Mouse (Mus musculus) heart, embryonic 15.5 days (tissue): Measurements from ENCODE around the gene Wdr48. TPM values are rescaled to one million over a fixed set of nuclear protein-coding genes. Genes with fewer than 3 reads are reported as not detected.

Source experiments
- ATAC-seq: fragments of 200-750 bp; cut with Nextera tagmentation; replicated peaks from 2 replicates; pipeline ENCODE4 v1.8.0; 2017; ENCODE audit warnings: low read depth, moderate TSS enrichment; ENCODE audit not compliant: insufficient number of reproducible peaks, insufficient read depth, low FRiP score
- H3K27ac ChIP-seq: fragments of 300-500 bp; sonication (generic); 2 replicates; pipeline ENCODE4 v1.5.1; 2015; ENCODE audit warnings: mild to moderate bottlenecking, inconsistent platforms
- H3K27me3 ChIP-seq: fragments of 300-500 bp; sonication (generic); 2 replicates; pipeline ENCODE4 v1.6.1; 2015; ENCODE audit warnings: inconsistent platforms
- H3K36me3 ChIP-seq: fragments of 300-500 bp; sonication (generic); 2 replicates; pipeline ENCODE4 v1.6.1; 2015; ENCODE audit warnings: mild to moderate bottlenecking, inconsistent platforms
- H3K4me1 ChIP-seq: fragments of 300-500 bp; sonication (generic); replicated peaks from 2 replicates; pipeline ENCODE4 v1.6.1; 2015; ENCODE audit warnings: inconsistent platforms
- H3K4me2 ChIP-seq: fragments of 300-500 bp; sonication (generic); 2 replicates; pipeline ENCODE4 v1.6.1; 2015; ENCODE audit warnings: inconsistent platforms, mild to moderate bottlenecking, moderate library complexity
- H3K4me3 ChIP-seq: fragments of 300-500 bp; sonication (generic); 2 replicates; pipeline ENCODE4 v1.5.1; 2015; ENCODE audit warnings: mild to moderate bottlenecking, inconsistent platforms
- H3K9ac ChIP-seq: fragments of 300-500 bp; sonication (generic); 2 replicates; pipeline ENCODE4 v1.6.1; 2015; ENCODE audit warnings: mild to moderate bottlenecking, inconsistent platforms
- H3K9me3 ChIP-seq: fragments of 300-500 bp; sonication (generic); replicated peaks from 2 replicates; pipeline ENCODE4 v1.6.1; 2016; ENCODE audit warnings: inconsistent platforms
- WGBS: fragments of 180-500 bp; shearing (Covaris S2); methylation state at CpG from one replicate; pipeline ENCODE4 v1.1.7; 2015; ENCODE audit warnings: mixed read lengths; 5-methylcytosine and 5-hydroxymethylcytosine counted together
- polyA plus RNA-seq: library from polyadenylated mRNA; unstranded; fragments of >200 nt; fragmentation: Nextera tagmentation; extraction: Ambion mirVana; gene quantifications from 2 replicates; pipeline ENCODE4 v1.2.1, GENCODE M21; 2015

The Wdr48 gene
- polyA plus RNA-seq, 1 experiment from 2014 or later: 31.5 TPM

DNA sequence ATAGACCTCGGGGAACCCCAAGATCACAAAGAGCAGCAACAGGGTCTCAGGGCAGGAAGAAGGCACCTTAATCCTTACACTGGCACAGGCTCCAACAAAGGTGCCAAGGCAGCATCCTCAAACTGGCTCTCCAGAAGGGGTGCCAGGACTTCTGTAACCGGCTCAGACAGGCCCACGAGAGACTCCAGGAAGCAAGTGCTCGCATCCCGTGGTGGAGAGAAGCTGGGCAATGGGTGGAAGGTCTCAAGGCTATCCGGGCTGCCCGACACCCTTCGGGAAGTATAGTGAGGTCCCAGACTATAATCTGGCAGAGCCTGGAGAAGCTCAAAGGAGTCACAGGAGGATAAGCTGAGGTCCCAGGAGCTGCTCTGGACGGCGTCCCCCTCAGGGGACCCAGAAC lies 77.5 kb downstream of the Wdr48 start:
- WGBS: 88% methylated on average over 10 of the region's 10 CpGs
- Histone ChIP-seq H3K9ac (no peak overlapping the region), H3K4me1 (peaks cover 30% of the 10 kb centered on the region), H3K27ac (no peak overlapping the region), H3K4me3 (no peak overlapping the region), H3K4me2 (no peak overlapping the region), H3K9me3 (no peaks in the 10 kb centered on the region), H3K27me3 (no peaks in the 10 kb centered on the region), H3K36me3 (peaks cover 43% of the 10 kb centered on the region; the same call in 1 of the 2 replicates)
- no peak for ATAC-seq

DNA sequence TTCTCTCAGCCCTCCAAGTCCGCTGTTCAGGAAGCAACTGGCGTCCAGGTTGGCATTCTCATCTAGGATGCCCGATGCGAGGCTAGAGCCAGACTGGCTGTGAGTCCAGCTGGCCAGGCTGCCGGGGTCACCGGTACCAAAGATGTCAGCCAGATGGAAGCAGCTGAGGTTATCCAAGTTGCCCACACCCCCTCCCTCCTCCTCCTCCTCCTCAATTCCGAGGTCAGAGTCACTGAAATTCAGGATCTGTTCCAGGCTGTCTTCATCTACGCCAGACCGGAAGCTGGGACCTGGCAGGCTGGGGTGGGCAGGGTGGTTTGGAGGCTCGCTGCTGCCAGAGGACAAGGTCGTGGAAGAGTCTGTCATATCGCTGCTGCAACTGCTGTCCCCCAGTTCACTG lies 77.9 kb downstream of the Wdr48 start:
- 81% methylated on average over 12 of the region's 12 CpGs for WGBS
- H3K36me3 ChIP-seq: peaks cover 43% of the 10 kb centered on the region; the same call in 1 of the 2 replicates

DNA sequence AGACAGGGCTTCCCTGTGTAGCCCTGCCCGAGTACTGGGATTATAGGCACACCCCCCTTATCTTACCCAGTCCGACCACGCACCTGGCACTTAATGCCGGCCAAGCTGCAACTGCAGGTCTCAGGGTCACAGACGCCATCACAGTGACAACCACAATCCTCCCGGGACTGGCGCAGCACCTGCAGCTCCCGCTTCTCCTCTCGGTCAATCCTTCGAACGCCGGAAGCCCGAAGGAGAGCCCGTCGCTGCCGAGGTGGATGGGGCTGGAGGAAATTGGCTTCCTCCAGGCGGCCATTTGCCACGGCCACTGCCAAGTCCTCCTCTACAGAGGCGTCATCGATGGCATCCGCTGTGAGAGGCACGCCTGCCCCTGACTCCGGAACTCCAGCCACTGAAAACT lies 78.6 kb downstream of the Wdr48 start:
- Histone ChIP-seq H3K27me3 (no peaks in the 10 kb centered on the region), H3K4me3 (no peak overlapping the region), H3K36me3 (peaks cover 43% of the 10 kb centered on the region; the same call in 1 of the 2 replicates), H3K9ac (no peak overlapping the region), H3K4me2 (no peak overlapping the region), H3K27ac (no peak overlapping the region), H3K9me3 (no peaks in the 10 kb centered on the region), H3K4me1 (peaks cover 42% of the 10 kb centered on the region)
- no peak for ATAC-seq
- WGBS: 87% methylated on average over 23 of the region's 23 CpGs

More for the DNA sequence above, 77.9 kb downstream of the Wdr48 start:
- H3K4me3 ChIP-seq: no peak overlapping the region
- H3K9me3 ChIP-seq: no peaks in the 10 kb centered on the region
- no peak for ATAC-seq
- no peak overlapping the region for H3K27ac ChIP-seq
- H3K9ac ChIP-seq: no peak overlapping the region
- peaks cover 35% of the 10 kb centered on the region for H3K4me1 ChIP-seq
- H3K4me2 ChIP-seq: no peak overlapping the region
- no peaks in the 10 kb centered on the region for H3K27me3 ChIP-seq

DNA sequence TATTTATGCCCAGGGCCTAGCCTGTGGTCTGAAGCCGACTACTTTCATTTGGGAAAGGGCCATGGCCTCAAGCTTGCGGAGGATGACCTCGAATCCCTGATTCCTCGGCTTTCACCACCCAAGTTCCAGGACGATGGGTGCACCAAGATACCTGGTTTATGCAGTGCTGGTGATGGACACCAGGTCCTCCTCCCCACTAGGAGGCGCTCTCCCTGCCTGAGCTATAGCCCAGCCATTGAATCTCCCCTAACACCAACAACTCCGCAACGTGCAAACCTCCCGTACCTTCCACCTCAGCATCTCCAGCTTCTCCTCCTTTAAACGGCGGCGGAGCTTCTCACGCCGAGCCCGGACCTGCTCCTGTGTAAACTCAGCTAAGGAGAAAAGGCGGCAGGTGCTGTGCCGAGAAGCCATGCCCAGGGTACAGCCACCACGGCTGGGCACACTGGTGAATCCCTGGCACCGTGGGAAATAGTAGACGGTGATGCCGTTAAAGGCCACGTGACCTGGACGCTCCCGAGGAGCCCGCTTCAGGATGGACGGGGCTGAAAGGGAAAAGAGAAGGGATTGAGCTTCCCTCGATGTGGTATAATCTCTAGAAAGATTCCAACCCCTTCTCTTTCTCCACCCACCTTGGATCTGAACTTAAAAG lies 79.3 kb downstream of the Wdr48 start:
- WGBS: 89% methylated on average over 27 of the region's 27 CpGs
- Histone ChIP-seq H3K4me3 (no peak overlapping the region), H3K4me1 (peaks cover 46% of the 10 kb centered on the region)

DNA sequence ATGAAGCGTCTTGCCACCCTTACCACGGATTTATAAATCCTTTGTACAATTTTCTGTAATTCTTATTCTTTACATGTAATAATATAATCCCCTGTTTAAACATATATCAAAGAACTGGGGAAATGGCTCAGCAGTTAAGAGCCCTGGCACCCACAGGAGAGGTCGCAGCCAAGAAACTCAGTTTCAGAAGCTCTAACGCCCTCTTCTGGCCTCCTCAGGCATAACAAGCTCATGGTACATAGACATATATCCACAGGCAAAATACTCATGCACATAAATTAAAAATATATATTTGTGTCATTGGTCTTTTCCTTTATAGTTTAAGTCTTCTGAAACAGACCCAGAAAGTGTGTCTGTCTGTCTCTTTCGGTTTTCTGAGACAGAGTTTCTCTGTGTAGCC lies 79.9 kb downstream of the Wdr48 start:
- Histone ChIP-seq H3K4me2 (no peak overlapping the region), H3K9ac (no peak overlapping the region), H3K36me3 (peaks cover 43% of the 10 kb centered on the region; the same call in 1 of the 2 replicates), H3K27ac (no peak overlapping the region), H3K4me1 (peaks cover 51% of the 10 kb centered on the region), H3K4me3 (no peak overlapping the region), H3K9me3 (no peaks in the 10 kb centered on the region), H3K27me3 (no peaks in the 10 kb centered on the region)
- 78% methylated on average over 5 of the region's 5 CpGs for WGBS
- ATAC-seq: no peak

More for the DNA sequence above, 79.3 kb downstream of the Wdr48 start:
- Histone ChIP-seq H3K27ac (no peak overlapping the region), H3K36me3 (peaks cover 43% of the 10 kb centered on the region; the same call in 1 of the 2 replicates), H3K4me2 (no peak overlapping the region), H3K27me3 (no peaks in the 10 kb centered on the region), H3K9ac (no peak overlapping the region), H3K9me3 (no peaks in the 10 kb centered on the region)
- ATAC-seq: no peak

DNA sequence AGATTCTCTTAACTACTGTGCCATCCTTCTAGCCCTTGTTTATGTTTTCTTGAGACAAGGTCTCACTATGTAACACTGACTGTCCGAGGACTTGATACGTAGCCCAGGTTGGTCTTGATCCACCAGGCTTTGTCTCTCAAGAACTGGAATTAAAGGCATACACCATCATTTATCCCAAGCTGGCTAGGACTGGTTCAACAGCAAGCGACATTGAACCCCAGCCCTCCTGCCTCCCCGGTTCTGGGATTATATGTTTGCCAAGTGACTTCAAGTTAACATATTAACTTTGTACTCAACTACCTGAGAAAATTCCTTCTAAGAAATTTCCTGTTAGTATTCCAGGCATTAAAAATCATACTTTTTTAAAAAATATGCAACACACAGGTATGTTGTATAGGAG lies 80.6 kb downstream of the Wdr48 start:
- 96% methylated on average over 4 of the region's 4 CpGs for WGBS
- peaks cover 43% of the 10 kb centered on the region; the same call in 1 of the 2 replicates for H3K36me3 ChIP-seq
- peaks cover 53% of the 10 kb centered on the region for H3K4me1 ChIP-seq
- H3K9me3 ChIP-seq: no peaks in the 10 kb centered on the region
- ATAC-seq: no peak
- H3K4me2 ChIP-seq: no peak overlapping the region
- no peaks in the 10 kb centered on the region for H3K27me3 ChIP-seq
- no peak overlapping the region for H3K4me3 ChIP-seq
- H3K27ac ChIP-seq: no peak overlapping the region
- H3K9ac ChIP-seq: no peak overlapping the region

Other genes starting within 250 kb of the Wdr48 start
- 0.96 and 1.0 TPM in 2 replicates for gene Scn10a, start 175.6 kb upstream of the Wdr48 start, polyA plus RNA-seq
- 0.03 and 0.04 TPM in 2 replicates for gene Scn11a, start 69.4 kb upstream of the Wdr48 start, polyA plus RNA-seq
- 16.6 and 24.3 TPM in 2 replicates for gene Gorasp1, start 42.7 kb downstream of the Wdr48 start, polyA plus RNA-seq
- 0.08 and 0.29 TPM in 2 replicates for gene Ttc21a, start 42.7 kb downstream of the Wdr48 start, polyA plus RNA-seq
- 6.9 and 8.2 TPM in 2 replicates for gene Csrnp1, start 89.8 kb downstream of the Wdr48 start, polyA plus RNA-seq
- gene Xirp1, start 128.7 kb downstream of the Wdr48 start, polyA plus RNA-seq: 45.2 and 51.0 TPM in 2 replicates
- 7.5 and 10.0 TPM in 2 replicates for gene Cx3cr1, start 175.0 kb downstream of the Wdr48 start, polyA plus RNA-seq
- gene Ccr8, start 197.2 kb downstream of the Wdr48 start, polyA plus RNA-seq: 0.62 and 1.6 TPM in 2 replicates
- gene Slc25a38, start 215.5 kb downstream of the Wdr48 start, polyA plus RNA-seq: 18.8 and 22.0 TPM in 2 replicates
- gene Rpsa, start 232.8 kb downstream of the Wdr48 start, polyA plus RNA-seq: 679 and 834 TPM in 2 replicates